Mouse (Mus musculus) cerebellum, adult 2 months (tissue): Measurements from ENCODE around the gene Arntl2. TPM values are rescaled to one million over a fixed set of nuclear protein-coding genes. Genes with fewer than 3 reads are reported as not detected.
"Not testable (repeated sequence)": the region's sequence is repeated elsewhere in the genome, so short reads cannot be mapped to it uniquely, and the experiment has no call there.

Source experiments
- DNase-seq, 2 experiments: peaks; one replicate each; pipeline ENCODE4 v3.0.0; 2021
- H3K27ac ChIP-seq: fragments of 200-500 bp; 2 replicates; pipeline ENCODE4 v1.5.1; 2012; ENCODE audit warnings: low read length, control low read depth, inconsistent platforms; ENCODE audit not compliant: insufficient read depth
- H3K27me3 ChIP-seq: fragments of 200-500 bp; 2 replicates; pipeline ENCODE4 v1.6.1; 2012; ENCODE audit warnings: inconsistent platforms, mild to moderate bottlenecking, low read length, moderate library complexity; ENCODE audit not compliant: control insufficient read depth, insufficient read depth
- H3K4me1 ChIP-seq: fragments of 200-500 bp; 2 replicates; pipeline ENCODE4 v1.6.1; 2011; ENCODE audit warnings: low read length; ENCODE audit not compliant: control insufficient read depth, insufficient read depth
- H3K4me3 ChIP-seq: fragments of 200-500 bp; replicated peaks from 2 replicates; pipeline ENCODE3; 2011; ENCODE audit warnings: mild to moderate bottlenecking, low read depth, low read length, control low read depth; ENCODE audit not compliant: insufficient read depth
- CTCF ChIP-seq: fragments of 200-500 bp; IDR thresholded peaks from 2 replicates; pipeline ENCODE4 v1.5.1; 2011; ENCODE audit warnings: low read depth, mild to moderate bottlenecking, control low read depth, low read length, moderate library complexity, borderline replicate concordance; ENCODE audit not compliant: insufficient read depth
- POLR2A ChIP-seq: fragments of 200-500 bp; IDR thresholded peaks from 2 replicates; pipeline ENCODE4 v1.6.1; 2011; ENCODE audit warnings: low read length, control low read depth, borderline replicate concordance; ENCODE audit not compliant: insufficient read depth
- WGBS: fragments of 180-500 bp; shearing (Covaris S2); methylation state at CpG from one replicate; pipeline ENCODE4 v1.1.7; 2018; 5-methylcytosine and 5-hydroxymethylcytosine counted together
- polyA plus RNA-seq: library from polyadenylated mRNA; depleted of rRNA; stranded (reverse); fragments of >200 nt; gene quantifications from 2 replicates; pipeline ENCODE4 v1.2.3, GENCODE M21; 2012

Arntl2 gene
- polyA plus RNA-seq, 1 experiment, result 15.0 TPM

DNA sequence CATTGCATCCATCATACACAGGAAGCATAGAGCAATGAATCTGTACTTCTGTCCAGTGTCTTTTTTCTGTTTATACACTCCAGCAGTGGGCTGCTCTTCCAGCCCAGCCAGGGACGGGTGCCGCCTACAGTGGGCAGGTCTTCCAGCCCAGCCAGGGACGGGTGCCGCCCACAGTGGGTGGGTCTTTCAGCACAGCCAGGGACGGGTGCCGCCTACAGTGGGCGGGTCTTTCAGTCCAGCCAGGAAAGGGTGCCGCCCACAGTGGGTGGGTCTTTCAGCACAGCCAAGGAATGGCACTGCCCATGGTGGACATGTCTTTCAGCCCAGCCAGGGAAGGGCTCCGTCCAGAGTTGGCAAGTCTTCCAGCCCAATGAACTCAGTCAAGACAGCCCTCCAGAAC, 59.3 kb downstream of the Arntl2 start:
- Histone ChIP-seq H3K4me3 (no peak overlapping the region), H3K4me1 (no peaks in the 10 kb centered on the region), H3K27ac (no peak overlapping the region), H3K27me3 (no peaks in the 10 kb centered on the region)
- DNase-seq, result no peak
- WGBS, result 86% methylated on average over 9 of the region's 9 CpGs
- TF ChIP-seq CTCF, result no peak
- no peak for TF ChIP-seq POLR2A

DNA sequence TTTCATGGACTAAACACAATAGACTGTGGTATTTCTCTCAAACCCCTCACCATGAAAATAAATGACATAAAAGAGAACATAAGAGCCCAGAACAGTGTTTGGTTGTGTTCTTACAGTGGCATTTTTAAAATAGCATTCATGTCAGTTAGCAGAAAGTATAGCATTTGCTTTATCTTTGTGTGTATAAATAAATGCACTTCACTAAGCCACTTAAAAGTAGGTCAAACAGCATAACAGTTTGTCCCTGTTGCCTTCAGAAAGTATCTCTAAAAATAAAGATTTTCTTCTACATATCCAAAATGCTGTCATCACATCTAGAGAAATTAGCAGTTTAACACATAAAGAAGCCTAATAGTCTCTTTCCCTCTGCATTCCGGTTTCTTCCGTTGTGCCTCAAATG, 61.5 kb downstream of the Arntl2 start:
- no peaks in the 10 kb centered on the region for H3K27me3 ChIP-seq
- no peak for TF ChIP-seq POLR2A
- TF ChIP-seq CTCF, result no peak

DNA sequence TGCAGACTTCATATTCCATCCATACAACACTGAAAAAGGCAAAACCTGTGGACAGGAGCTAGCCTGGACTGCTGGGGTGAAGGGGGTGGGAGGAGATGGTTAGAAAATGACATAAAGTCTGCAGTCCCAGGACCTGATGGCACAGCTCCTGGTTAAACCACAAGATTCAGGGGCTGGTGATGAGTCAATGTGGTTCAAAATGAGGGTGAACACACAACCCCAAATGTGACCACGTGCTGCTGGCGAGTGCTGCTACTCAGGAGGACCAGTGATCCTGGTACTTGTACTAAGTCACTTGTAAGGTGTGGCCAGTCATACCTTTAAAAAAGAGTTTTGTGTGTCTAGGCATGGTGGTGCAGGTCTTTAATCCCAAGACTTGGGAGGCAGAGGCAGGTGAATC, 67.3 kb downstream of the Arntl2 start:
- 94% methylated on average over 2 of the region's 2 CpGs for WGBS
- no peak for TF ChIP-seq CTCF
- TF ChIP-seq POLR2A, result no peak
- no peak overlapping the region for H3K27ac ChIP-seq
- H3K4me3 ChIP-seq, result no peak overlapping the region
- H3K4me1 ChIP-seq, result no peaks in the 10 kb centered on the region
- DNase-seq, result no peak
- H3K27me3 ChIP-seq, result no peaks in the 10 kb centered on the region

More for the DNA sequence above, 61.5 kb downstream of the Arntl2 start:
- no peaks in the 10 kb centered on the region for H3K4me1 ChIP-seq
- H3K27ac ChIP-seq, result no peak overlapping the region
- no peak for DNase-seq
- 95% methylated on average over 2 of the region's 2 CpGs for WGBS
- H3K4me3 ChIP-seq, result no peak overlapping the region

DNA sequence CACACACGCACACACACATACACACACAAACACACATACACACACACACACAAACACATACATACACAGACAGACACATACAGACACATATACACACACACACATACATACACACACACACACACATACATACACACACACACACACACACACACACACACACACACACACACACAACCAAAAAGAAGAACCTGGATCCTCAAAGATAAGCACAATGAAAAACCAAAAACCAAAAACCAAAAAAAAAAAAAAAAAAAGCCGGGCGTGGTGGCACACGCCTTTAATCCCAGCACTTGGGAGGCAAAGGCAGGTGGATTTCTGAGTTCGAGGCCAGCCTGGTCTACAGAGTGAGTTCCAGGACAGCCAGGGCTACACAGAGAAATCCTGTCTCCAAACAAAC, 68.5 kb downstream of the Arntl2 start:
- not testable (repeated sequence) for H3K4me3 ChIP-seq, DNase-seq, H3K27ac ChIP-seq, H3K4me1 ChIP-seq, H3K27me3 ChIP-seq
- 92% methylated on average over 5 of the region's 5 CpGs for WGBS

DNA sequence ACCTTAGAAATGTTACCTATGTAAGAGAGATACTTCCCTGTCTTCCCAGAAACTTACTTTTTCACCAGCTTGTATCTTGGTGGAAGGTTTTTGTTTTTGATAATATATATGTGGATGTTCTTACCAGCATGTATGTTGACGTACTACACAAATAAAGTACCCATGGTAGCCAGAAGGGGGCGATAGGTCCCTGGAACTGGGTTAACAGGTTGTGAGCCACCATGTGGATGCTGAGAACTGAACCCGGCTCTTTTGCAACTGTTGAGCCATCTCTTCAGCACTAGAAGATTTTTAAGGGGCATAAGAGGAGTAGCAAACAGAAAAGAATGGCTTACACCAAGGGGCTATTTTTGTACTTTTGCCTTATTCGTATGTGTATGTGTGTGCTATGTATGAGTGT, 69.8 kb downstream of the Arntl2 start:
- H3K27me3 ChIP-seq, result no peaks in the 10 kb centered on the region
- H3K4me1 ChIP-seq, result no peaks in the 10 kb centered on the region
- 74% methylated on average over 4 of the region's 4 CpGs for WGBS
- no peak overlapping the region for H3K27ac ChIP-seq
- DNase-seq, result no peak
- no peak overlapping the region for H3K4me3 ChIP-seq
- TF ChIP-seq POLR2A (no peak), CTCF (no peak)

DNA sequence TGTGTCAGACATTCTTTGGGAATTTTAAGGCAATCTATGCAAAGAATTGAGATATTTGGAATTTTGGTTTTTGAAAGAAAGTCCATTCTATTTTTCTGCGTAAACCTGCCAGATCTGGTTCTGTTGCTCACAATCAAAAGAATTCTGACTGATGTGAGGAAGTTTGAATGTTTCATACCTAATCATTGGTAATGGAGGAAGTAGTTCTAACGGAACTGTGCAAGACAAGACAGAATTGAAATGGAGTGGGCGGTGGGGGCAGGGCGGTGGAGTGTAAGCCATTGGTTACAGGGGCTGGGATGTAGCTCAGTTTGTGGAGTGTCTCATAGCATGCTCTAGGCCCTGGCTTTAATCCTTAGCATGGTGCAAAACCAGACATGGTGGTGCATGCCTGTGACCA, 76.1 kb downstream of the Arntl2 start:
- H3K4me3 ChIP-seq, result no peak overlapping the region
- H3K4me1 ChIP-seq, result no peaks in the 10 kb centered on the region
- H3K27ac ChIP-seq, result no peak overlapping the region
- WGBS, result 98% methylated on average over 4 of the region's 4 CpGs
- TF ChIP-seq CTCF (no peak), POLR2A (no peak)
- DNase-seq, result no peak
- no peaks in the 10 kb centered on the region; the same call in 1 of the 2 replicates for H3K27me3 ChIP-seq

DNA sequence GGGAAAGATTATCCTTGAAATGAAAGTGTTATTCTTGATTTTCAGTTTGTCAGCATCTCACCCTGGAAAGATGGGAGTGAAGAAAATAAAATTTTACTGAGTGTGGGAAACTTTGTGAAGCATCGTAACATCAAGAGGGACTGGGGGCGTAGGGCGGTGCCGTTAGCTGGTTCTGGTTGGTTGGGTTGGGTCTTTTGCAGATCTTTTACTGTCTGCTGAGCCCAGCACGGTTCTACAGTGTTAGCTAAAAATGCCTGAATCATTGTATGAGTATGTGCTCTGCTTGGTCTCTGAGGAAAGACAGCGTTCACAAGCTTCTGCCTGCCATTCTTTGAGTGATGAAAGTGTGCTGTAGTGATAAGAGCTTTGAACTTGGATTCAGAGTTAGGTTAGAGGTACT, 78.6 kb downstream of the Arntl2 start:
- WGBS, result 79% methylated on average over 6 of the region's 6 CpGs

DNA sequence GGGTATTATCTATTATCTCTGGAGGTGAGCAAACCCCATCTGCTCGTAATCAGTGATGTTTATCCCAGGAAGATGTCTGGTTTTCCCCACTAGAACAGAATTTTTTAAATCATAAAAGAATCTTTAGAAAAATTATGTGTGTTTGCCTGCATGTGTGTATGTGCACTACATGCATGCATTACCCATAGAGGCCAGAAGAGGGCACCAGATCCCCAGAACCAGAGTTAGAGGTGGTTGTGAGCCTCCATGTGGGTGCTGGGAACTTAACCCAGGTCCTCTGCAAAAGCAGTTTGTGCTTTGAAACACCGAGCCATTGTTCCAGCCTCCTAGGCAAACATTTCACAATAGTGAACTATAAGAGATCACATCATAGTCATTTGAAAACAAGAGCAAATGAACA, 81.0 kb downstream of the Arntl2 start:
- TF ChIP-seq CTCF (no peak), POLR2A (no peak)
- 90% methylated on average over 2 of the region's 2 CpGs for WGBS
- no peak for DNase-seq
- Histone ChIP-seq H3K4me1 (no peaks in the 10 kb centered on the region), H3K27me3 (no peaks in the 10 kb centered on the region; the same call in 1 of the 2 replicates), H3K4me3 (no peak overlapping the region), H3K27ac (no peak overlapping the region)

More for the DNA sequence above, 78.6 kb downstream of the Arntl2 start:
- no peak for TF ChIP-seq POLR2A
- no peaks in the 10 kb centered on the region; the same call in 1 of the 2 replicates for H3K27me3 ChIP-seq
- no peak overlapping the region for H3K27ac ChIP-seq
- DNase-seq, result no peak
- H3K4me1 ChIP-seq, result no peaks in the 10 kb centered on the region
- H3K4me3 ChIP-seq, result no peak overlapping the region

DNA sequence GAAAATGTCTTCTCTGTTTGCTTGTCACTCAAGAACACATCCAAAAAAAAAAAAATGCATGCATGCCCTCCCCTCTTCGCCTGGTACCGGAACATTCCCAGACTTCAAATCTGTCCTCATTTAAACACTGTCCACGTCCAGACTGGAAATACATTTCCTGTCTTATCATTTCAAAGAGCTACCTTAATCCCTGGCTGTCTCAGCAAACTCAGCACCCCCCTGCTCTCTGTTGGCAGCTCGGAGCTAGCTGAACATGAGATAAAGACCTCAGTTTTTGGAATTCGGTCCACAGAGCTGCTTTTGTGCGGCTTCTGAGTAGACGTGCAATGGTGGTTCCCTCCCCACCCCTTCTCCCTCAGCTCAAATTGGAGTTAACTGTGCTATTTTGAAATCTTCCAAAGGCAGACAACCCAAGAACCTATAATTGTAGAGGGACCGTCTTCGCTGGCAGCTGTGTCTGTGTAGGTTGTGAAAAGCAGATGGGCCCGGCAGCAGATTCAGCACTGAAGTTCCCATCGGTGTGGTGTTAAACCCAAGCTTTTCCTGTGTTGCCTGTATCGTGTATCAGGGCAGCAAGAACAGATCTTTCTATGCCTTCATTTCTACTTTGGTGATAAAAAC, 81.7 kb downstream of the Arntl2 start:
- no peaks in the 10 kb centered on the region; the same call in 1 of the 2 replicates for H3K27me3 ChIP-seq
- DNase-seq, result no peak
- no peak overlapping the region for H3K4me3 ChIP-seq
- no peaks in the 10 kb centered on the region for H3K4me1 ChIP-seq
- TF ChIP-seq CTCF, result no peak
- no peak for TF ChIP-seq POLR2A
- 91% methylated on average over 12 of the region's 12 CpGs for WGBS
- no peak overlapping the region for H3K27ac ChIP-seq
